Mouse (Mus musculus): ENCODE data around the gene Cabp2.

DNA sequence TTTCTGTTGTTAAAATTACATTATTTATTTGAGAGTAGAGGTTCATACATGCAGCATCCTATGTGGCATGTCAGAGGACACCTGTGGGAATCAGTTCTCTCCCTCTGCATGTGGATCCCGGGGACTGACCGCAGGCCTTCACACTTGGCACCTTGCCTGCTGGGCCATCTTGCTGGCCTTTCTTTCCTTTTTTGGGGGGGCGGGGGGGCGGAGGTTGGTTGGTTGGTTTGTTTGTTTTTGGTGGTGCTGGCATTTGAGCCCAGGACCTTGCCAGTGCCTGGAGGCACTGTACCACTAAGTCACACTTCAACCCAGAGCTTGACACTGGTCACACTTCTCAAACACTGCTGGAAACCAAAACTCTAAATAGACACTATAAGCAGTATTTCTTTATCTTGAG, 53.0 kb downstream of the Cabp2 start:
- no peak for TF ChIP-seq CTCF (IDR thresholded peaks at IDR 0.05; ENCODE audit: control insufficient read depth, insufficient read depth, insufficient read length)
- no peak for TF ChIP-seq MYOG (IDR thresholded peaks at IDR 0.05; ENCODE audit: control insufficient read depth, extremely low read depth, insufficient read length)
- no peak for TF ChIP-seq USF1 (IDR thresholded peaks at IDR 0.05; ENCODE audit: low read depth)
- TF ChIP-seq MAX (IDR thresholded peaks at IDR 0.05) = no peak
- TF ChIP-seq CEBPB (IDR thresholded peaks at IDR 0.05; ENCODE audit: low read depth) = no peak
- TF ChIP-seq MYOD1 (IDR thresholded peaks at IDR 0.05; ENCODE audit: control insufficient read depth, insufficient read length, low read depth) = no peak
- TF ChIP-seq FOSL1 (IDR thresholded peaks at IDR 0.05; ENCODE audit: insufficient read depth, low read length, poor library complexity, severe bottlenecking) = no peak

Measured in C2C12 (cell line).